Mouse (Mus musculus): ENCODE results near the gene Mras. TPM values are rescaled to one million over a fixed set of nuclear protein-coding genes. Genes with fewer than 3 reads are reported as not detected.

The Mras gene
- polyA plus RNA-seq, 1 experiment from 2014 or later = 8.3 TPM

DNA sequence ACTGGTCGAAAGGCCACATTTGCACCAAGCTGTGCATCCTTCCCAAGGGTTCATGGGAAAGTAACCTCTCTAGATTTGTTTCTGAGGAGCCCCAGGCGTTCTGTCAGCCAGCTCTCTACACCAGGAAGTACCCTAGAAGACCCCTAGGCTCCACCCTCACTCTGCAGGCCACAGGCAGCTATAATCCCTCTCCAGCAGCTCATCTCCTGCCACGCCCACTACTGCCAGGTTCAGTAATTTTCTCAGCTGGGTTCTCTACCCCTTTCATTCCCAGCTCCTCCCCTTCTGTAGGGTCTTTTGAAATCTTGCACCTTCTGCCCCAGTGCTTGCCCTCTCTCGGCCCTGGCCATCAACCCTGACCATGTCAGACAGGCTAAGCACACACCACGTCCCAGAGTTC is 81.2 kb downstream of the Mras start:
- H3K4me1 ChIP-seq (ENCODE audit: control insufficient read depth, insufficient read depth, low read length) = peaks cover 15% of the 10 kb centered on the region; the same call in 1 of the 2 replicates
- H3K27ac ChIP-seq (ENCODE audit: low read length) = no peak overlapping the region
- H3K27me3 ChIP-seq (ENCODE audit: control insufficient read depth, insufficient read depth, low read length) = peaks cover 28% of the 10 kb centered on the region
- H3K4me2 ChIP-seq (replicated peaks; ENCODE audit: low read depth, low read length) = no peak overlapping the region
- no peaks in the 10 kb centered on the region for H3K9me3 ChIP-seq (ENCODE audit: control insufficient read depth, low read depth, low read length)
- H3K4me3 ChIP-seq (ENCODE audit: low read depth, low read length) = no peak overlapping the region
- H3K36me3 ChIP-seq (ENCODE audit: control insufficient read depth, insufficient read depth, low read length) = no peaks in the 10 kb centered on the region
- no peak overlapping the region for H3K9ac ChIP-seq (replicated peaks; ENCODE audit: low read depth, low read length)
- no peak for ATAC-seq (ENCODE audit: insufficient number of reproducible peaks, insufficient read depth, low FRiP score, low read depth)
- 42% methylated on average over 5 of the region's 5 CpGs for WGBS

- Histone ChIP-seq H3K4me2 (replicated peaks; ENCODE audit: low read depth, low read length) (no peak overlapping the region), H3K4me1 (ENCODE audit: control insufficient read depth, insufficient read depth, low read length) (peaks cover 15% of the 10 kb centered on the region; the same call in 1 of the 2 replicates), H3K36me3 (ENCODE audit: control insufficient read depth, insufficient read depth, low read length) (no peaks in the 10 kb centered on the region), H3K27ac (ENCODE audit: low read length) (no peak overlapping the region), H3K4me3 (ENCODE audit: low read depth, low read length) (no peak overlapping the region), H3K27me3 (ENCODE audit: control insufficient read depth, insufficient read depth, low read length) (peaks cover 28% of the 10 kb centered on the region), H3K9ac (replicated peaks; ENCODE audit: low read depth, low read length) (no peak overlapping the region), H3K9me3 (ENCODE audit: control insufficient read depth, low read depth, low read length) (no peaks in the 10 kb centered on the region)
- WGBS = 60% methylated on average over 5 of the region's 5 CpGs
- no peak for ATAC-seq (ENCODE audit: insufficient number of reproducible peaks, insufficient read depth, low FRiP score, low read depth)
These were observed 82.4 kb downstream of the Mras start for GRCm38 (mm10) chr9:99354796-99355195.

- ATAC-seq (ENCODE audit: insufficient number of reproducible peaks, insufficient read depth, low FRiP score, low read depth) = no peak
- no peak overlapping the region for H3K4me3 ChIP-seq (ENCODE audit: low read depth, low read length)
- no peak overlapping the region for H3K27ac ChIP-seq (ENCODE audit: low read length)
- H3K4me2 ChIP-seq (replicated peaks; ENCODE audit: low read depth, low read length) = no peak overlapping the region
- peaks cover 19% of the 10 kb centered on the region for H3K27me3 ChIP-seq (ENCODE audit: control insufficient read depth, insufficient read depth, low read length)
- peaks cover 14% of the 10 kb centered on the region; the same call in 1 of the 2 replicates for H3K4me1 ChIP-seq (ENCODE audit: control insufficient read depth, insufficient read depth, low read length)
- no peak overlapping the region for H3K9ac ChIP-seq (replicated peaks; ENCODE audit: low read depth, low read length)
- no peaks in the 10 kb centered on the region for H3K36me3 ChIP-seq (ENCODE audit: control insufficient read depth, insufficient read depth, low read length)
- H3K9me3 ChIP-seq (ENCODE audit: control insufficient read depth, low read depth, low read length) = no peaks in the 10 kb centered on the region
- WGBS = 70% methylated on average over 6 of the region's 6 CpGs
These were observed 83.8 kb downstream of the Mras start for GRCm38 (mm10) chr9:99353390-99353789.

DNA sequence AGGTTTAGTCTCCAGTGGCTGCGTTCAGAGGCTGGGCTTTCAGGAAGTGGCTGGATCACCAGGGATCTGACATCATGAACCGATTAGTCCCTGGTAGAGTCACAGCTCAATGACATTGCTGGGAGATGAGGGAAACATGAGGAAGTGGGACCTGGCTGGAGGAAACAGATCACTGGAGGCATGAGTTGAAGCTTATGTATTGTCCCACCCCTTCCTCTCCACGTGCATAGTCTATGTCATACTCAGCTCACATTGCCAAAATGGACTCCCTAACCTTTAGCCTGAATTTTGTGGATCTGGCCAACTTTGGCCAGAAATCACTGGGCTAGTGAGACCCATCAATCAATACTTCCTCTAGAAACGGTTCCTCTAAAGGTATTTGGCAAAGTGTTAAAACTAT is 84.2 kb downstream of the Mras start:
- Histone ChIP-seq H3K27me3 (ENCODE audit: control insufficient read depth, insufficient read depth, low read length) (peaks cover 15% of the 10 kb centered on the region), H3K9me3 (ENCODE audit: control insufficient read depth, low read depth, low read length) (no peaks in the 10 kb centered on the region), H3K4me2 (replicated peaks; ENCODE audit: low read depth, low read length) (no peak overlapping the region), H3K36me3 (ENCODE audit: control insufficient read depth, insufficient read depth, low read length) (no peaks in the 10 kb centered on the region), H3K4me1 (ENCODE audit: control insufficient read depth, insufficient read depth, low read length) (peaks cover 9% of the 10 kb centered on the region; the same call in 1 of the 2 replicates), H3K4me3 (ENCODE audit: low read depth, low read length) (no peak overlapping the region), H3K27ac (ENCODE audit: low read length) (no peak overlapping the region), H3K9ac (replicated peaks; ENCODE audit: low read depth, low read length) (no peak overlapping the region)
- ATAC-seq (ENCODE audit: insufficient number of reproducible peaks, insufficient read depth, low FRiP score, low read depth) = no peak
- WGBS = 68% methylated on average over 4 of the region's 4 CpGs

- H3K27ac ChIP-seq (ENCODE audit: low read length) = no peak overlapping the region
- no peak overlapping the region for H3K4me3 ChIP-seq (ENCODE audit: low read depth, low read length)
- H3K9ac ChIP-seq (replicated peaks; ENCODE audit: low read depth, low read length) = no peak overlapping the region
- no peak overlapping the region for H3K4me2 ChIP-seq (replicated peaks; ENCODE audit: low read depth, low read length)
- ATAC-seq (ENCODE audit: insufficient number of reproducible peaks, insufficient read depth, low FRiP score, low read depth) = no peak
- no peaks in the 10 kb centered on the region for H3K27me3 ChIP-seq (ENCODE audit: control insufficient read depth, insufficient read depth, low read length)
- no peaks in the 10 kb centered on the region for H3K4me1 ChIP-seq (ENCODE audit: control insufficient read depth, insufficient read depth, low read length)
- H3K36me3 ChIP-seq (ENCODE audit: control insufficient read depth, insufficient read depth, low read length) = no peaks in the 10 kb centered on the region
- 45% methylated on average over 4 of the region's 4 CpGs for WGBS
- no peaks in the 10 kb centered on the region for H3K9me3 ChIP-seq (ENCODE audit: control insufficient read depth, low read depth, low read length)
These were observed 91.8 kb downstream of the Mras start for GRCm38 (mm10) chr9:99345351-99345792.

DNA sequence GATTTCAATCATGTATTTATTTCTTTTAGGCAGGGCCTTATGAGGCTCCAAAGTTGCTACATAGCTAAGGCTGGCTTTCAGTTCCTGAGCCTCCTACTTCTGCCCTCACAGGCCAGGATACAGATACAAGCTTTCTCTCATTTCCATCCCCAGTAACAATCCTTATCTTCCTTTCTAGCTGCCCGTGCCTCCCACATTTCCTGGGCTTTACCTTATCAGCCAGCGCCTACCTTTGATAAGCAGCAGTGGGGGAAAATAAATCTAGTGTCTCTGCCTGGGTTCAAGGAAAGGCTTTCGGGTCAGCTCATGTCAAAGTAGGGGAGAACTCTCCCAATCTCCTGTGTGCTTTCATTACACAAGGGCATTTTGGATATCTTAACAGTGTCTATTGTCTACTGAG is 95.6 kb downstream of the Mras start:
- WGBS = 45% methylated on average over 3 of the region's 3 CpGs
- ATAC-seq (ENCODE audit: insufficient number of reproducible peaks, insufficient read depth, low FRiP score, low read depth) = no peak
- Histone ChIP-seq H3K9ac (replicated peaks; ENCODE audit: low read depth, low read length) (no peak overlapping the region), H3K27me3 (ENCODE audit: control insufficient read depth, insufficient read depth, low read length) (no peaks in the 10 kb centered on the region), H3K36me3 (ENCODE audit: control insufficient read depth, insufficient read depth, low read length) (no peaks in the 10 kb centered on the region), H3K4me1 (ENCODE audit: control insufficient read depth, insufficient read depth, low read length) (no peaks in the 10 kb centered on the region), H3K4me3 (ENCODE audit: low read depth, low read length) (no peak overlapping the region), H3K4me2 (replicated peaks; ENCODE audit: low read depth, low read length) (no peak overlapping the region), H3K27ac (ENCODE audit: low read length) (no peak overlapping the region), H3K9me3 (ENCODE audit: control insufficient read depth, low read depth, low read length) (no peaks in the 10 kb centered on the region)

DNA sequence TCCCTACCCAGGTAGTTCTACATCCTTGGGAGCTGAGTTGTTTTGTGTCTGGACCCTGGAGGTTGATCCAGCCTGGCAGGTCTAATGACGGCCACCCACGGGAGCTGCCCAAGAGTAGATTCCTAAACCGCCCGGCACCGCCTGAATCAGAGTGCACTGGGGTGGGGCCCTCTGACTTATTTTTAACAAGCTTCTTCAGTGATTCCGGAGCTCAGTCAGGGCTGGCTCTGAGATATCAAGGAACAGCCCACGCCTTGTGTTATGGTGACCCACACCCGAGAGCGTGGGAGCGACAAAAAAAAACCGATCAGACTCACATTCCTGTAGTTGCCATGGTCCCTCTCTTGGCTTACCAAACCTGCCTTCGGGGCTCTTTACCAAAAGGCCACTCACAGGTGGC is 97.1 kb downstream of the Mras start:
- Histone ChIP-seq H3K27me3 (ENCODE audit: control insufficient read depth, insufficient read depth, low read length) (no peaks in the 10 kb centered on the region), H3K27ac (ENCODE audit: low read length) (no peak overlapping the region), H3K36me3 (ENCODE audit: control insufficient read depth, insufficient read depth, low read length) (no peaks in the 10 kb centered on the region), H3K4me1 (ENCODE audit: control insufficient read depth, insufficient read depth, low read length) (no peaks in the 10 kb centered on the region), H3K4me2 (replicated peaks; ENCODE audit: low read depth, low read length) (no peak overlapping the region), H3K9ac (replicated peaks; ENCODE audit: low read depth, low read length) (no peak overlapping the region), H3K9me3 (ENCODE audit: control insufficient read depth, low read depth, low read length) (no peaks in the 10 kb centered on the region), H3K4me3 (ENCODE audit: low read depth, low read length) (no peak overlapping the region)
- ATAC-seq (ENCODE audit: insufficient number of reproducible peaks, insufficient read depth, low FRiP score, low read depth) = no peak
- WGBS = 75% methylated on average over 12 of the region's 12 CpGs

GRCm38 (mm10) chr9:99339182-99339581 is 98.0 kb downstream of the Mras start:
- no peaks in the 10 kb centered on the region for H3K36me3 ChIP-seq (ENCODE audit: control insufficient read depth, insufficient read depth, low read length)
- WGBS = 82% methylated on average over 1 of the region's 1 CpGs
- H3K4me3 ChIP-seq (ENCODE audit: low read depth, low read length) = no peak overlapping the region
- H3K4me2 ChIP-seq (replicated peaks; ENCODE audit: low read depth, low read length) = no peak overlapping the region
- no peaks in the 10 kb centered on the region for H3K9me3 ChIP-seq (ENCODE audit: control insufficient read depth, low read depth, low read length)
- no peaks in the 10 kb centered on the region for H3K27me3 ChIP-seq (ENCODE audit: control insufficient read depth, insufficient read depth, low read length)
- H3K4me1 ChIP-seq (ENCODE audit: control insufficient read depth, insufficient read depth, low read length) = no peaks in the 10 kb centered on the region
- H3K9ac ChIP-seq (replicated peaks; ENCODE audit: low read depth, low read length) = no peak overlapping the region
- ATAC-seq (ENCODE audit: insufficient number of reproducible peaks, insufficient read depth, low FRiP score, low read depth) = no peak
- H3K27ac ChIP-seq (ENCODE audit: low read length) = no peak overlapping the region

DNA sequence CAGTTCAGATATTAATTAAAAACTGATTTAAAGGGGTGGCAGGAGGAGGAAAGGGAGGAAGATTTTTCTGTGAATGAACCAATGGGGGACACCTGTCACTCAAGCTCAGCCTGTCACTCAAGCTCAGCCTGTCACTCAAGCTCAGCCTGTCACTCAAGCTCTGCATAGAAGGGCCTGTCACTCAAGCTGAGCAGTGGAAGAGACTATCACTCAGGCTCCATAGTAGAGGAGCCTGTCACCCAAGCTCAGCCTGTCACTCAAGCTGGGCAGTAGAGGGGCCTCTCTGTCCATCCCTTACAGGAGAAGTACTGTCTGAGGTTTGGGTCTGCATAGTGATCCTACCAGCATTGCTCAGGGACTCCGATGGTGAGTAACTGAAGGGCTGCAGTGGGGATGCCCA is 98.9 kb downstream of the Mras start:
- ATAC-seq (ENCODE audit: insufficient number of reproducible peaks, insufficient read depth, low FRiP score, low read depth) = no peak
- Histone ChIP-seq H3K9me3 (ENCODE audit: control insufficient read depth, low read depth, low read length) (no peaks in the 10 kb centered on the region), H3K36me3 (ENCODE audit: control insufficient read depth, insufficient read depth, low read length) (no peaks in the 10 kb centered on the region), H3K4me3 (ENCODE audit: low read depth, low read length) (no peak overlapping the region), H3K9ac (replicated peaks; ENCODE audit: low read depth, low read length) (no peak overlapping the region), H3K27me3 (ENCODE audit: control insufficient read depth, insufficient read depth, low read length) (no peaks in the 10 kb centered on the region), H3K27ac (ENCODE audit: low read length) (no peak overlapping the region), H3K4me2 (replicated peaks; ENCODE audit: low read depth, low read length) (no peak overlapping the region), H3K4me1 (ENCODE audit: control insufficient read depth, insufficient read depth, low read length) (no peaks in the 10 kb centered on the region)
- WGBS = 91% methylated on average over 1 of the region's 1 CpGs

Measured in stomach, embryonic 14.5 days (tissue).